Mouse (Mus musculus): Measurements from ENCODE around the gene Grip1. TPM values are rescaled to one million over a fixed set of nuclear protein-coding genes. Genes with fewer than 3 reads are reported as not detected.

The Grip1 gene
- total and polyA plus RNA-seq, 3 experiments, result 0.31 to 0.45 (median 0.42) TPM

DNA sequence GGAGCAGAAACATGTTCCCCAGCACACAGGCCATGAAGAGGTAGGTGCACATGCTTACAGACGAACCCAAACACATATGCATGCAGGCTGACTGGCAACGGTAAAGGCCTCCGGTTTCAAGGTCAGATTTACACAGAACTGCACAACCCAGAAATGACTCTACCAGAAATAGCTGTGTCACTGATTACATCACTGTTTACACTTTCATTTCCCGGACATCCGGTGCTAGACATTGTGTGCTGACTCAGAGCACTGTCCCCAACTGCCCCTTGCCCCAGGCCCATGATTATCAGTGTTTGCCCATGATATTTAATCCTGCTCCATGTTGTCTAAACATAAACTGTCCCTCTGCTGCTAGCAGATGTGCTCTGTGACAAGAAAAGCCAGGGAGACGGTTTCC, 32.2 kb upstream of the Grip1 start:
- no peaks in the 10 kb centered on the region for H3K79me2 ChIP-seq (replicated peaks; ENCODE audit: control insufficient read depth, insufficient read depth, low read length)
- intact Hi-C loops (cut with DNase I), result no loop called here
- H3K9ac ChIP-seq (ENCODE audit: low read depth, low read length), result no peak overlapping the region
- H3K4me1 ChIP-seq (ENCODE audit: control insufficient read depth, insufficient read depth, low read length), result peaks cover 2% of the 10 kb centered on the region; the same call in 1 of the 2 replicates
- DNase-seq, result no peak
- no peaks in the 10 kb centered on the region for H3K27me3 ChIP-seq (ENCODE audit: control insufficient read depth, insufficient read depth, low read length)
- TF ChIP-seq CTCF (IDR thresholded peaks at IDR 0.05) (no peak), EP300 (IDR thresholded peaks at IDR 0.05; ENCODE audit: insufficient read depth, low read depth, low read length) (no peak), POLR2A (IDR thresholded peaks at IDR 0.05; ENCODE audit: insufficient read depth, low read depth, low read length) (no peak)
- H3K27ac ChIP-seq, result no peak overlapping the region
- no peak overlapping the region for H3K4me3 ChIP-seq
- H3K36me3 ChIP-seq (ENCODE audit: control insufficient read depth, insufficient read depth, low read length), result no peaks in the 10 kb centered on the region
- WGBS, result 18% methylated on average over 6 of the region's 6 CpGs

- intact Hi-C loops (cut with DNase I), result no loop called here
- Histone ChIP-seq H3K4me3 (no peak overlapping the region), H3K79me2 (replicated peaks; ENCODE audit: control insufficient read depth, insufficient read depth, low read length) (no peaks in the 10 kb centered on the region), H3K4me1 (ENCODE audit: control insufficient read depth, insufficient read depth, low read length) (peaks cover 2% of the 10 kb centered on the region; the same call in 1 of the 2 replicates), H3K9ac (ENCODE audit: low read depth, low read length) (no peak overlapping the region), H3K27ac (no peak overlapping the region), H3K36me3 (ENCODE audit: control insufficient read depth, insufficient read depth, low read length) (no peaks in the 10 kb centered on the region), H3K27me3 (ENCODE audit: control insufficient read depth, insufficient read depth, low read length) (no peaks in the 10 kb centered on the region)
- no peak for TF ChIP-seq CTCF (IDR thresholded peaks at IDR 0.05)
- no peak for TF ChIP-seq POLR2A (IDR thresholded peaks at IDR 0.05; ENCODE audit: insufficient read depth, low read depth, low read length)
- no peak for TF ChIP-seq EP300 (IDR thresholded peaks at IDR 0.05; ENCODE audit: insufficient read depth, low read depth, low read length)
- no peak for DNase-seq
- WGBS, result 79% methylated on average over 11 of the region's 11 CpGs
Observed at GRCm38 (mm10) chr10:119423821-119424534, 29.7 kb upstream of the Grip1 start.

- WGBS, result 84% methylated on average over 7 of the region's 7 CpGs
Observed at GRCm38 (mm10) chr10:119427653-119428052, 26.0 kb upstream of the Grip1 start.

GRCm38 (mm10) chr10:119428106-119428505, 25.5 kb upstream of the Grip1 start:
- Histone ChIP-seq H3K9ac (ENCODE audit: low read depth, low read length) (no peak overlapping the region), H3K27ac (no peak overlapping the region), H3K4me3 (no peak overlapping the region), H3K79me2 (replicated peaks; ENCODE audit: control insufficient read depth, insufficient read depth, low read length) (no peaks in the 10 kb centered on the region), H3K27me3 (ENCODE audit: control insufficient read depth, insufficient read depth, low read length) (no peaks in the 10 kb centered on the region), H3K36me3 (ENCODE audit: control insufficient read depth, insufficient read depth, low read length) (no peaks in the 10 kb centered on the region), H3K4me1 (ENCODE audit: control insufficient read depth, insufficient read depth, low read length) (no peaks in the 10 kb centered on the region)
- TF ChIP-seq EP300 (IDR thresholded peaks at IDR 0.05; ENCODE audit: insufficient read depth, low read depth, low read length), result no peak
- no peak for TF ChIP-seq CTCF (IDR thresholded peaks at IDR 0.05)
- no peak for TF ChIP-seq POLR2A (IDR thresholded peaks at IDR 0.05; ENCODE audit: insufficient read depth, low read depth, low read length)
- intact Hi-C loops (cut with DNase I), result no loop called here
- WGBS, result 61% methylated on average over 7 of the region's 7 CpGs
- DNase-seq, result no peak

More at GRCm38 (mm10) chr10:119427653-119428052, 26.0 kb upstream of the Grip1 start:
- H3K27ac ChIP-seq, result no peak overlapping the region
- H3K9ac ChIP-seq (ENCODE audit: low read depth, low read length), result no peak overlapping the region
- intact Hi-C loops (cut with DNase I), result no loop called here
- H3K79me2 ChIP-seq (replicated peaks; ENCODE audit: control insufficient read depth, insufficient read depth, low read length), result no peaks in the 10 kb centered on the region
- no peaks in the 10 kb centered on the region for H3K4me1 ChIP-seq (ENCODE audit: control insufficient read depth, insufficient read depth, low read length)
- no peak overlapping the region for H3K4me3 ChIP-seq
- H3K36me3 ChIP-seq (ENCODE audit: control insufficient read depth, insufficient read depth, low read length), result no peaks in the 10 kb centered on the region
- TF ChIP-seq CTCF (IDR thresholded peaks at IDR 0.05) (no peak), EP300 (IDR thresholded peaks at IDR 0.05; ENCODE audit: insufficient read depth, low read depth, low read length) (no peak), POLR2A (IDR thresholded peaks at IDR 0.05; ENCODE audit: insufficient read depth, low read depth, low read length) (no peak)
- no peak for DNase-seq
- H3K27me3 ChIP-seq (ENCODE audit: control insufficient read depth, insufficient read depth, low read length), result no peaks in the 10 kb centered on the region

GRCm38 (mm10) chr10:119430240-119430639, 23.4 kb upstream of the Grip1 start:
- H3K79me2 ChIP-seq (replicated peaks; ENCODE audit: control insufficient read depth, insufficient read depth, low read length), result no peaks in the 10 kb centered on the region
- WGBS, result 77% methylated on average over 7 of the region's 7 CpGs
- H3K4me3 ChIP-seq, result no peak overlapping the region
- H3K27ac ChIP-seq, result no peak overlapping the region
- H3K9ac ChIP-seq (ENCODE audit: low read depth, low read length), result no peak overlapping the region
- TF ChIP-seq EP300 (IDR thresholded peaks at IDR 0.05; ENCODE audit: insufficient read depth, low read depth, low read length), result no peak
- TF ChIP-seq POLR2A (IDR thresholded peaks at IDR 0.05; ENCODE audit: insufficient read depth, low read depth, low read length), result no peak
- TF ChIP-seq CTCF (IDR thresholded peaks at IDR 0.05), result no peak
- H3K27me3 ChIP-seq (ENCODE audit: control insufficient read depth, insufficient read depth, low read length), result no peaks in the 10 kb centered on the region
- intact Hi-C loops (cut with DNase I), result no loop called here
- no peaks in the 10 kb centered on the region for H3K36me3 ChIP-seq (ENCODE audit: control insufficient read depth, insufficient read depth, low read length)
- H3K4me1 ChIP-seq (ENCODE audit: control insufficient read depth, insufficient read depth, low read length), result no peaks in the 10 kb centered on the region
- no peak for DNase-seq

- Histone ChIP-seq H3K4me1 (ENCODE audit: control insufficient read depth, insufficient read depth, low read length) (no peaks in the 10 kb centered on the region), H3K36me3 (ENCODE audit: control insufficient read depth, insufficient read depth, low read length) (no peaks in the 10 kb centered on the region), H3K27me3 (ENCODE audit: control insufficient read depth, insufficient read depth, low read length) (no peaks in the 10 kb centered on the region), H3K9ac (ENCODE audit: low read depth, low read length) (no peak overlapping the region), H3K27ac (no peak overlapping the region), H3K4me3 (no peak overlapping the region), H3K79me2 (replicated peaks; ENCODE audit: control insufficient read depth, insufficient read depth, low read length) (no peaks in the 10 kb centered on the region)
- DNase-seq, result no peak
- intact Hi-C loops (cut with DNase I), result no loop called here
- WGBS, result 68% methylated on average over 6 of the region's 6 CpGs
- no peak for TF ChIP-seq CTCF (IDR thresholded peaks at IDR 0.05)
- TF ChIP-seq EP300 (IDR thresholded peaks at IDR 0.05; ENCODE audit: insufficient read depth, low read depth, low read length), result no peak
- no peak for TF ChIP-seq POLR2A (IDR thresholded peaks at IDR 0.05; ENCODE audit: insufficient read depth, low read depth, low read length)
Observed at GRCm38 (mm10) chr10:119431801-119432200, 21.8 kb upstream of the Grip1 start.
